Mouse (Mus musculus) cortical plate, adult 2 months (tissue): ENCODE measurements around the gene Pola2.

ENCODE experiments used
- CTCF ChIP-seq: fragments of 200-500 bp; IDR thresholded peaks from 2 replicates; pipeline ENCODE4 v1.5.1; 2011; ENCODE audit warnings: mild to moderate bottlenecking, control low read depth, low read length; ENCODE audit not compliant: insufficient read depth; ENCODE audit errors: extremely low read depth
- POLR2A ChIP-seq: fragments of 200-500 bp; IDR thresholded peaks from 2 replicates; pipeline ENCODE4 v1.6.1; 2011; ENCODE audit warnings: mild to moderate bottlenecking, low read length, control low read depth; ENCODE audit not compliant: insufficient read depth; ENCODE audit errors: extremely low read depth

- TF ChIP-seq POLR2A: no peak
- no peak for TF ChIP-seq CTCF
These were observed 6.6 kb downstream of the Pola2 start for GRCm38 (mm10) chr19:5957371-5957770.
